Mouse (Mus musculus) limb, embryonic 14.5 days (tissue): ENCODE data around the gene Rpl4. TPM values are rescaled to one million over a fixed set of nuclear protein-coding genes. Genes with fewer than 3 reads are reported as not detected.
"Not testable (repeated sequence)": the region's sequence is repeated elsewhere in the genome, so short reads cannot be mapped to it uniquely, and the experiment has no call there.

Source experiments
- ATAC-seq: fragments of 200-750 bp; cut with Nextera tagmentation; 2 replicates; pipeline ENCODE4 v1.8.0; 2017; ENCODE audit warnings: low read depth, moderate number of reproducible peaks, moderate TSS enrichment; ENCODE audit not compliant: low FRiP score
- DNase-seq: peaks from one replicate; pipeline ENCODE4 v3.0.0-alpha.2; 2015; ENCODE audit warnings: low spot score
- H3K27ac ChIP-seq: fragments of 300-500 bp; sonication (generic); replicated peaks from 2 replicates; pipeline ENCODE4 v1.5.1; 2014; ENCODE audit warnings: low read depth, mild to moderate bottlenecking, low read length, moderate library complexity, mixed read lengths
- H3K27me3 ChIP-seq: fragments of 300-500 bp; sonication (generic); 2 replicates; pipeline ENCODE4 v1.6.1; 2014; ENCODE audit warnings: low read length, mixed read lengths; ENCODE audit not compliant: control insufficient read depth, insufficient read depth
- H3K36me3 ChIP-seq: fragments of 300-500 bp; sonication (generic); 2 replicates; pipeline ENCODE4 v1.6.1; 2014; ENCODE audit warnings: mild to moderate bottlenecking, low read length, moderate library complexity, mixed read lengths; ENCODE audit not compliant: control insufficient read depth, insufficient read depth
- H3K4me1 ChIP-seq: fragments of 300-500 bp; sonication (generic); 2 replicates; pipeline ENCODE4 v1.6.1; 2014; ENCODE audit warnings: antibody characterized with exemption, low read length, mixed read lengths; ENCODE audit not compliant: control insufficient read depth, insufficient read depth
- H3K4me2 ChIP-seq: fragments of 300-500 bp; sonication (generic); replicated peaks from 2 replicates; pipeline ENCODE4 v1.6.1; 2014; ENCODE audit warnings: low read depth, mild to moderate bottlenecking, low read length, moderate library complexity; ENCODE audit not compliant: severe bottlenecking
- H3K4me3 ChIP-seq: fragments of 300-500 bp; sonication (generic); replicated peaks from 2 replicates; pipeline ENCODE4 v1.5.1; 2014; ENCODE audit warnings: low read length
- H3K9ac ChIP-seq: fragments of 300-500 bp; sonication (generic); 2 replicates; pipeline ENCODE4 v1.6.1; 2014; ENCODE audit warnings: mild to moderate bottlenecking, low read depth, low read length, moderate library complexity; ENCODE audit not compliant: severe bottlenecking
- H3K9me3 ChIP-seq: fragments of 300-500 bp; sonication (generic); 2 replicates; pipeline ENCODE4 v1.6.1; 2016; ENCODE audit warnings: low read length; ENCODE audit not compliant: control insufficient read depth
- POLR2A ChIP-seq: fragments of 200-500 bp; IDR thresholded peaks from 2 replicates; pipeline ENCODE4 v1.8.0; 2012; ENCODE audit warnings: inconsistent platforms, mild to moderate bottlenecking, moderate library complexity, borderline replicate concordance; ENCODE audit not compliant: insufficient read depth, insufficient read length; ENCODE audit errors: extremely low read depth
- WGBS: fragments of 180-500 bp; shearing (Covaris S2); extraction: QIAGEN DNeasy Blood & Tissue Kit; methylation state at CpG from one replicate; pipeline ENCODE4 v1.1.7; 2014; 5-methylcytosine and 5-hydroxymethylcytosine counted together
- polyA plus RNA-seq, 2 experiments: library from polyadenylated mRNA; depleted of rRNA in 1 of 2; stranded (reverse) in 1 of 2; unstranded in 1 of 2; fragments of >200 nt; fragmentation: Nextera tagmentation in 1 of 2; extraction: Ambion mirVana in 1 of 2; gene quantifications; 2 replicates each; pipeline versions ENCODE4 v1.2.1 to v1.2.3; 2012 to 2014

Gene Rpl4
- polyA plus RNA-seq, 2 experiments = 1,322 to 1,375 TPM

DNA sequence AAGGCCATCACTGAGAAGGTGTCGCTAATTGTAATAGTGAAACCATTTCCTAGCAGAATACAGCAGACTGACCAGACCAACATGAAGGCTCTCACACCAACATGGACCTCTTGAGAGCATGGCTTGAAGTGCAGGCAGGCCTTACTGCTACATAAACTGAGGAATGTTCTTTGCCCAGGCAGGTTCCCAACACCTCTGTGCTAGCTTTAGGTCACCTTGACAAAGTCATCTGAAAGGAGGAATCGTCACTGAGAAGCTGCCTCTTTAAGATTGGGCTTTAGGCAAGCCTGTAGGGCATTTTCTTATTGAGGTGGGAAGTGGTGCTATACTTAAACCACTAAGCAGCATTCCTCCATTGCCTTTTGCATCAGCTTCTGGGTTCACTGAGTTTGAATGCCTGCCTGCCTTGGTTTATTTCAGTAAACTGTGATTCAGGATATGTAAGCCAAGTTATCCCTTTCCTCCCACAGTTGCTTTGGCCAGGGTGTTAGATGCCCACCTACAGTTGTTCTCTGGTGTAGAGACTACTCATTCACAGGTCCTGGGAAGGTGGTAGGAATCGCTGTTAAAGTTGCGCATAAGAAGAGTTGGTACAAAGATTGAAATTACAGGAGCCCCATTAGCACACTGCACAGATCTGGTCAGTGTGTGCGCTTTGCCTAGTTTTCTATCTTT is 11.1 kb downstream of the Rpl4 start:
- no peak for TF ChIP-seq POLR2A
- H3K4me1 ChIP-seq = peaks cover 6% of the 10 kb centered on the region; the same call in 1 of the 2 replicates
- H3K27me3 ChIP-seq = no peaks in the 10 kb centered on the region
- H3K9me3 ChIP-seq = no peaks in the 10 kb centered on the region
- peaks cover 72% of the 10 kb centered on the region for H3K36me3 ChIP-seq
- 87% methylated on average over 5 of the region's 5 CpGs for WGBS
- no peak for DNase-seq
- H3K27ac ChIP-seq = no peak overlapping the region
- no peak overlapping the region for H3K9ac ChIP-seq
- H3K4me3 ChIP-seq = no peak overlapping the region
- ATAC-seq = no peak
- H3K4me2 ChIP-seq = no peak overlapping the region

DNA sequence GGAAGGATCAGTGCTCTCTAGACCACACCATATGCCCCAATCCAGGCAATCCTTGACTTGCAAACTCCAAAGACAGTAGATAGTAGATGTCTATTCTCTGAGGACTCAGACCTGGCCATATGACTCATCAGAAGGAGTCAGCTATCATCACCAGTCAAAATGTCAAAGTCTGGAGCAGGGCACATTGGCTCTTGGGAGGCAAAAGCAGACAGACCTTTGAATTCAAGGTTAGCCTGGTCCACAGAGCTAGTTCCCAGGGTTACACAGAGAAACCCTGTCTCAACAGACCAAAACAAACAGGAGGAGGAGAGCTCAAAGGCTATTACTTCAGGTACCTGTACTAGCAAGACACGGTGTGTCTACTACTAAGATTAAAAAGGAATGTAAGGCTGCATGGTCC is 20.7 kb downstream of the Rpl4 start:
- Histone ChIP-seq H3K9me3 (no peaks in the 10 kb centered on the region), H3K4me1 (no peaks in the 10 kb centered on the region), H3K4me2 (no peak overlapping the region), H3K27me3 (no peaks in the 10 kb centered on the region), H3K27ac (no peak overlapping the region), H3K9ac (no peak overlapping the region), H3K36me3 (peaks cover 62% of the 10 kb centered on the region), H3K4me3 (no peak overlapping the region)
- no peak for TF ChIP-seq POLR2A
- ATAC-seq = no peak
- DNase-seq = no peak
- WGBS = 89% methylated on average over 1 of the region's 1 CpGs

DNA sequence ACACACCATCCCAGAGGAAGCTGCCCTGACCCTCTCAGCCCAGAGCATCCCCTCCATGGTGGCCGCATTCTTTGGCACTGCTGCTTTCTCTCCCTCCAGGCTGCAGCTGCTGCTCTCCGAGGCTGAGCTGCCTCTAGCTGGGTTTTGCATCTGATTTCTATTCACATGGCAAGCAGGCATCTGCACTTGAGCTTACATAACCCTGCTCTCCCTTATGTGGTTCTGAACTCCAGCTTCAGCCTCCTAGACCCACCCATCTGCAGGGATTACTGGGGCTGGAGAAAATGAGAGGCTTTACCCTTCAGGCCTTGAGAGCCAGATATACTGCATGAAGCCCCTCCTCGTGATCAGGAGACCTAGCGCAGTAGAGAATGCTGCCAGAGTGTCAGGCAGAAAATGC is 22.4 kb downstream of the Rpl4 start:
- DNase-seq (no peak), ATAC-seq (no peak)
- H3K4me2 ChIP-seq = no peak overlapping the region
- WGBS = 70% methylated on average over 4 of the region's 4 CpGs
- no peaks in the 10 kb centered on the region for H3K4me1 ChIP-seq
- H3K27ac ChIP-seq = no peak overlapping the region
- H3K9me3 ChIP-seq = no peaks in the 10 kb centered on the region
- H3K36me3 ChIP-seq = peaks cover 52% of the 10 kb centered on the region
- TF ChIP-seq POLR2A = no peak
- no peak overlapping the region for H3K4me3 ChIP-seq
- no peaks in the 10 kb centered on the region for H3K27me3 ChIP-seq
- H3K9ac ChIP-seq = no peak overlapping the region

DNA sequence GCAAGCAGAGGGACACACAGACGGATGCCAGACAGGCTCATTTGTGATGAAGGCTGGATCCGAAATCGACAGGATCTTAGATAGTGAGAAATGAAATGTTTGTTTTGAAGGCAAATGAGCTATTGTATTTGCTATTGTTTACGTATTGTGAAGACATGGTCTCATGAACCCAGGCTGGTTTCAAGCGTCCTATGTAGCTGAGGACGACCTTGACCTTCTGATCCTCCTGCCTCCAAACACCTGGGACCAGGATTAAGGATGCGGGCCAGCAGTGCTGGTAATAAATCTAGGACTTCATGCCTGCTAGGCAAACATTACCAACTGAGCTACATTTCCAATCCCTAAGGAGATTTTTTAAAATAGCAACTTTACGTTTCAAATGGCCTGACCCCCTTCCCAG is 24.3 kb downstream of the Rpl4 start:
- Histone ChIP-seq H3K4me3 (no peak overlapping the region), H3K9ac (no peak overlapping the region), H3K4me1 (no peaks in the 10 kb centered on the region), H3K27me3 (no peaks in the 10 kb centered on the region), H3K4me2 (no peak overlapping the region), H3K27ac (no peak overlapping the region), H3K9me3 (no peaks in the 10 kb centered on the region), H3K36me3 (peaks cover 42% of the 10 kb centered on the region)
- WGBS = 83% methylated on average over 8 of the region's 8 CpGs
- DNase-seq = no peak
- ATAC-seq = no peak
- TF ChIP-seq POLR2A = no peak

DNA sequence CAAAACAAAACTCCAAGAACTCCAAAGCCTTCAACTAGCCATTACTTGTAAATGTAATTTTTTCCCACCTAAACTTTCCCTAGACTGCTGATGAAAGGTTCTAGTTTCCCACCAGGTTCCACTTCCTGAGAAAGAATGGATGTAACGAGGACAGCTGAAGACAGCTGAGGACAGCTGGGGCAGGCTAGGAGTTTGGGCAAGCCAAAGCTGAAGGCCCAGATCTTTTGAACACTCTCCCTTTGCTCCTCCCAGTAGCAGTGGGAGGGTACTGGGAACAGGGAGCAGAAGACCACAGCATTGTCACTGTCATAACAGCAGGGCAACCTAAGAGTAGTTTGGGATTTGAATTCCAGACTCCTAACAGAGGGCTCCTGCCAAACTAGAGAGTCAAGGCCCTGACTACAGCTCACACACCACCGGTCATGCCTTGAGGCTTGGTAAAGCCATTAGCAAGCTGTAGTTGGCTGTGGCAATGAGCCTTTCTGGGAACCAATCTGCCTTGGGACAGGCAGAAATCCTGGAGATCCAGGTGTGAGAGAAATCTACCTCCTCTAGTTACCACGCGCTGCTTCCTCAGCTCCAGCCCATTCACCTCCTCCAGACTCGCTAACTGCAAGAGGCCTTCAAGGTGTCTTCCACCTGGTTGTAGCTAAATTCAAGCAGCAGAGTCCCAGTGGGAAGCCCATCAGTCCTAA is 25.0 kb downstream of the Rpl4 start:
- H3K4me1 ChIP-seq = no peaks in the 10 kb centered on the region
- H3K27me3 ChIP-seq = no peaks in the 10 kb centered on the region
- no peak for TF ChIP-seq POLR2A
- H3K27ac ChIP-seq = no peak overlapping the region
- no peak overlapping the region for H3K4me2 ChIP-seq
- ATAC-seq (no peak), DNase-seq (no peak)
- no peak overlapping the region for H3K9ac ChIP-seq
- no peaks in the 10 kb centered on the region for H3K9me3 ChIP-seq
- no peak overlapping the region for H3K4me3 ChIP-seq
- peaks cover 42% of the 10 kb centered on the region for H3K36me3 ChIP-seq
- 87% methylated on average over 5 of the region's 5 CpGs for WGBS

DNA sequence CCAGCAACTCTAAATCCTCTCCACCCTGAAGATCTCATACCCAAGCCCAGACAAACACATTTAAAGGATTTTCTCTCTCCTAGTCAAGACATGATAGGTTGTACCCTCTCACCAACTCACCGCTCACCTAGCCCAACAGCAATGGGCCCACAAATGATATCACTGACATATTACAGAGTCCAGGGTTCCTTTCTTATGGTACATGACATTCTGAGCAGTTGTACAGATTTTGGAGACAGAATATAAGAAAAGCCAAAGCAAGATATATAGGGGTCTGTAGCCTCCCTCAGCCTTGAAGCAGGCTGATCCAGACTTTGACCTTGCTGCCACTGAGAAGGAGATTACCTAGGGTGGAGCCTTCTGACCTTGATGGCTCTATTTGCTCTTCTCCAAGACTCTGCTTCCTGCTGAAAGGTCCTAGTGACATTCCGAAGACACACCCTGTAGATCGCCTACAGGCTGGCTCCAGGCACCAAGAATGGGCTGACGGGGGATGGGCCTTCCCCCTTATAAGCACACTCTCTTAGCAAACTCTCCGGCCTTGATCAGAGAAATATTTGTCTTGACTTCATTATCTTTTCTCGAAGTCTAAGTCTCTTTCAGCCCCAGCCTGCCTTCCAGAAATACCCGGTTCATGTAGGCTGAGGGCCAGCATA is 25.7 kb downstream of the Rpl4 start:
- H3K9me3 ChIP-seq, DNase-seq, H3K4me2 ChIP-seq, H3K27me3 ChIP-seq, H3K4me1 ChIP-seq, H3K4me3 ChIP-seq, H3K27ac ChIP-seq, H3K9ac ChIP-seq, ATAC-seq: not testable (repeated sequence)
- WGBS = 92% methylated on average over 7 of the region's 7 CpGs
- H3K36me3 ChIP-seq = peaks cover 42% of the 10 kb centered on the region
